Mouse (Mus musculus) CD4-positive, CD25-positive, alpha-beta regulatory T cell, adult 2 months (primary cell): ENCODE data around the gene Foxl2.
A peak's percentile ranks its signal among the peaks of the same experiment; 100 is the strongest.

Source experiments
- DNase-seq: peaks from one replicate; pipeline ENCODE4 v3.0.0-alpha.2; 2012; ENCODE audit warnings: low read depth, low spot score

Gene Foxl2

DNA sequence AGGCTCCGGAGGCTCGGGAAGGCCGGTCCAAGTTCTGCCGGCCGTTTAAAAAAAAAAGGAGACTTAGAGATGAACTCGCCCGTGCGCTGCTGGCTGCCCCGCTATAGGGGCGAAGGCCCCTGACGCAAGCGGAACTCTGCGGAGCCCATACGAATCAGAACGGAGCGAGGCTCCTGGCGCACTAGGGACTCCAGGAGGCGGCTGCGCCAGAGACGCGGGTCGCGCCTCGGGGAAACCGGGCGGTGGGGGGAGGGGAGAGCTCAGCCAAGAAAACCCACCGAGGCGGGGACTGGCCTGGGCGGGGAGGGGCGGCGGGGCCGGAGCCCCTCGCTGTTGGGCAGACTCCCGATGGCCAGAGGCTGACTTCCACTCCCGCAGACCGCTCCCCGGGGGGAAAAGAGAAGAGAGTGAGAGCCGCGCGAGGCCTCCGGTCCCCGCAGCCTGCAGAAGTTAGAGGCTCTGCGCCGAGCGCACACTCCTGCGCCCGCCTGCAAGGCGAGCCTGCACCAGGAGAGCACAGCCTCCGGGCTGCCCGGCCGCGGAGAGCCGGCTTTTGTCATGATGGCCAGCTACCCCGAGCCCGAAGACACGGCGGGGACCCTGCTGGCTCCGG, at the start of gene Foxl2:
Gene Foxl2, plus strand, starts transcription at position 186 of the 613 bp plus-strand sequence.
- DNase-seq = peak; percentile 22

DNA sequence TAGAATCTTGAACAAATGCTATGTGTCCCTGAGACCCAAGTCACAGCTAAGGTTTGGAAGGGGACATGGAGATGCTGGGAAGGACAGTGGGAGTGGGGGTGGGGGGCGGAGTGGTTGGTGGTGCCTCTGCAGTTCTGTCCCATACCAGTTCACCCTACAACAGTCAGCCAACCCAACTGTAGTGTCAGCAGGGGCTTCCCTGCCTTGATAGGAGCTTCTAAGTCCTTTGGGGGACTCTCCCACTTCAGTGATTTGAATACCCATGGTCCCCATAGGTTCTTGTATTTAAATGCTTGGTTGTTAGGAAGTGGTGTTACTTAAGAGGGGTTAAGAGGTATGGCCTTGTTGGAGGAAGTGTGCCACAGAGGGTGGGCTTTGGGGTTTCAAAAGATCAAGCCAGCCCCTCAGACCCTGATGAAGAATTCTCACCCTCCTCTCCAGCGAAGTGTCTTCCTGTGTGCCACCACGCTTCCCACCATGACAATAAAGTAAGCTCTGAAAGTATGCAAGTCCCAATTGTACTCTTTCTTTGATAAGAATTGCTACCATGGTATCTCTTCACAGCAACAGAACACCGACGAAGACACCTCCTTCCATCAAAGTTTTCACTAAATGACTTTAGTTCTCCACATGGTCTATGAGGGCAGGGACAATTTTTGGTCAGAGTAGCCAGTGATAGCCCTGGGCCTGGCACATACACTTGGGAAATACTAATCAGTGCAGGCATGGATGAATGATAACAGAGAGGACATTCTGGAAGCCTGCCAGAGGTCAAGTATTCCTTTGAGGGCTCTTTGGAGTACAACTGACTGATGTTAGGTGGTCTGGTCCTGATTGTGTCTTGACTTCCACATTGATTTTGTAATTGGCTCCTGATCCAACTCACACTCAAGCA, 34.2 kb upstream of the Foxl2 start:
- DNase-seq = no peak

DNA sequence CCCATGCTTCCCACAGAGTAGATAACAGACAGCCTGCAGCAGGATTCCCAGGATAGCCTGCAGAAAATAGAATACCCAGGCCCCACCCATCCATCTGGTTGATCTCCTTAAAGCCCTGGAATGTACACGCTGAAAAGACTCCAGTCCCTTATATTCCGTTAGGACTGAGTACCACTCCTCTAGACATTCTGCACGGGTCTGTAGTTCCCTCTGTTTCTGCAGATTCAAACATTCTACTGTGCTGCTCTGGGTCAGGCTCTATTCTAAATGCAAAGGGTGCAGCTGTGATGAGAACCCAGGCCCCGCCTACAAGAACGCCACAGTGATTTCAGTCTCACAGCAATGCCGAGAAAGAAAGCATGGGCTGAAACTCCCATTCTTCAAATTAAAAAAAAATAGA, 32.0 kb upstream of the Foxl2 start:
- DNase-seq = no peak

DNA sequence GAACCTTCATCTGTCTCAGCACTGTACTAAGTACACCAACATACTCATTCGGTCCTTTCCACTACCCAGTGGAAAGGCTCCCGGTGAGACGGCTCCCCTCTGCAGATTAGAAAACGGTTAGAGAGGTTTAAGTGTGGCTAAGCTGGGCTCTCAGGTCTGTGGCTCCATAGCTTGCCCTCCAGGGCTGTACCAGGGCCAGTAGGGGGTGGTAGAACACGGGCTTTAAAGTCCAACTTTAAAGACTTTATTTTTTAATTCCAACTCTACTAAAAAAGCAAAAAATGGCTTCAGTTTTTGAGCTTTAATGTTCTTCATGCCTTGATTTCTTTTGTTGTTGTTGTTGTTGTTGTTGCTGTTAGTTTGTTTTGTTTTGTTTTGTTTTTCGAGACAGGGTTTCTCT, 30.9 kb upstream of the Foxl2 start:
- no peak for DNase-seq

DNA sequence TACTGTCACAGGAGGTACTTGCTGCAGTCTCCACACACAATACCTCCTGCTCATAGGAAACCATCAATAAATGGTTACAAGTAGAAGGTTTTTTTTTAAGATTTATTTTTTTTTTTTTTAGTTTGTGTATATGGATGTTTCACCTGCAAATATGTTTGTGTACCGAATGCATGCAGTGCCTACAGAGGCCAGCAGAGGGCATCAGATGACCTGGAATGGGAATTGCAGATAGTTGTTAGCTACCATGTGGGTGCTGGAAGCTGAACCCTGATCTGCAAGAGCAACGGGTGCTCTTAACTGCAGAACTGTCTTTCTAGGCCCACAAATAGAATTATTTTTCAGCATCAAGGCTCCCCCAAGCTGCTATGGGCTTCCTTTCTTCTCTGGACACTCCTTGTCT, 25.6 kb upstream of the Foxl2 start:
- DNase-seq = peak; percentile 7

DNA sequence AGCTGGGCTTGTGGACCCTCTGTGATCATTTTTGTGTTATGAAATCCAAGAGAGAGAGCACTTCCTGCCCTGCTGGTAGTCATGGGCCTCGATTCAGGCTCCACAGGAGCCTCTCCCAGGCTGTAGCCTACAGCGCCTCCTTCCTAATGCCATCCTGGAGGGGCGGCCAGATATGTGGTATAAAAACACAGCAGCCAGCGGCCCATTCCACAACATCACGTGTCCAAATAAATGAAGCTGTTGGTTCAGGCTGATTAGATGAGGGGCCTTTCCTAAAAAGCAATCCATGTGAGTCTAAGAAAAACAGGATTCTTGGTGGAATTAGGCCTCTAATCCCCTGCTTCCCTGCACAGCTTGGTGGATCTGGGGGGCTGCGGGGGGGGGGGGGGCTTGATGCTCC, 22.2 kb upstream of the Foxl2 start:
- no peak for DNase-seq

DNA sequence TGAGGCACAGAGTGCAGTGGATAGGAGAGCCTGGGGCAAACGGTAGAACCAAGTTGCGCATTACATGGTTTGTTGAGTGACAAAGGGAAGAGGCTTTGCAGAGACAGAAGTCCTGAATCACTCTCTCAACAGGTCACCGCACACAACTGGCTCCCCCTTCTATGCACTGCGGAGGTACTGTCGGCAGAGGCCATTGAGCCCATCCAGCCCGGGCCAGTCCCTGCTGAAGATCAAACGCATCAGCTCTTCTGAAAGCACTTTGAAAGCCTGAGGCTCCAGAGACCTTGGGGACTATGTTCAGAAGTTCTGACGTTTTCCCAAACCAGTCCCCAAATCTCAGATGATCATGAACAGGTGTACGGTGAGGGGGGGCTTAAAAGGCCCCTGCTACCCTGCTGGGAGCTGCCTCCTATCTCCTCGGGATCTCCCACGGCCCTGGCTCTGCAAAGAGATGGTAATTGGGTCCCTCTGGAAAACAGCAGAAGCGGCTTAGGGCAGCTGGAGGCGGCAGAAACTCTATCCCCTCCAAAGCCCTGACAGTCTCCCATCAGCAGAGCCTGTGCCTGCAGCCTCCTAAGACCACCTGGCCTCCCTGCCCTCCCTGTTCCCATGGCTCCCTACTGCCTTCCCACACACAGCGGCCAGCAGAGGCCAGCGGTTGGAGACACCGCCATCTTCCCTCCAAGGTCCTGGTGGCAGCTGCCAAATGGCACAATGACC, 19.7 kb upstream of the Foxl2 start:
- DNase-seq = no peak

DNA sequence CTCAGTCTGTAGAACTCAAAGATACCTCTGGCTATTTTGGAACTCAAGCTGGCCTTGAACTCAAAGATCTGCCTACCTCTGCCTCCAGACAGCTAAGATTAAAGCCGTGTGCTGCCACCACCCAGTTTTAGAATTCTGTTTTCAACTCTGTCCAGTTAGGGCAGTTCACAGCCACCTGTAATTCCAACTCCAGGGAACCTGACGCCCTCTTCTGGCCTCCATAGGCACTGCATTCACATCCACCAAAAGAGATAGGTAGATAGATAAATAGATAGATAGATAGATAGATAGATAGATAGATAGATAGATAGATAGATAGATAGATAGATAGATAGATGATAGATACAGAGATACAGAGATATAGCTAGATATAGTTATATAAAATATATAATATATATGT, 15.8 kb upstream of the Foxl2 start:
- no peak for DNase-seq

DNA sequence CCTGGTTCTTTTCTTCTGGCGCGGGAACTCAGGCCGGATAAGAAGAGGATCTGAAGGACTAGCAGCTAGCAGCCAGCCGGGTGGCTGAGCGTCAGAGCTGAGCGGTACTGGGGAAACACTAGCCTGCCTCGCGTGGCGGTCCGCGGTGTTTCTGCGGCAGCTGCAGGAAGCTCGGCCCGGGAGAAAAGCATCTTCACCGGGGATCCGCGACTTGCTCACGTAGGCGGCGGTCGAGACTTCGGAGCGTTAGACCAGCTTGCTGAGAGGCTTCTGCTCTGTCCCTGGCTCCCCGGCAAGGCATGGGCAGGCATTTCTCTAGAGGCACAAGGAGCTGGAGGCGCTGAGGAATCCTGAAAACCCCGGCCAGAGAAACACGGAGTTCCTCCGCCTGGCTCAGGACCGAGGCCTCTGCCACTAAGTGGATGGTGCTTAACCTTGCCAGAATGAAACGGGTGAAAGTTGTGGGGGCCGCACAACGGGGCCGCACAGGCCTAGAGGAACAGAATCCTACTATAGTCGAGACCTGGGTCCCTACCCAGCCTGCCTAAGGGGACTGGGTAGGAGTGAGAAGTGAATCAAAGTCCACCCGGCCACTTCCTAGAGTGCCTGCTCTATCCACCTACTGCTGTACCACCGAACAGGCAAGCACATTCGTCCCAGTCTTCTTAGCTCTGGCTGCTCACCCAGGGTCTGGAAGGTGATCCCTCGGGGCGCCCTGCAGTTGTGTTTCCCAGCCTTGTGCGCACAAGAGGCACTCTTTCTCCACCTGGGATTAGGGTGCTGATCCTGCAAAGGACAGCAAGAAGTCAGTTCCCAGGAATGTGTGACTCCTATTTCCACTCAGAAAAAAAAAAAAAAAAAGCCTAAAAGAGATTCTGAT, 2.7 kb upstream of the Foxl2 start:
- peak; percentile 39 for DNase-seq

DNA sequence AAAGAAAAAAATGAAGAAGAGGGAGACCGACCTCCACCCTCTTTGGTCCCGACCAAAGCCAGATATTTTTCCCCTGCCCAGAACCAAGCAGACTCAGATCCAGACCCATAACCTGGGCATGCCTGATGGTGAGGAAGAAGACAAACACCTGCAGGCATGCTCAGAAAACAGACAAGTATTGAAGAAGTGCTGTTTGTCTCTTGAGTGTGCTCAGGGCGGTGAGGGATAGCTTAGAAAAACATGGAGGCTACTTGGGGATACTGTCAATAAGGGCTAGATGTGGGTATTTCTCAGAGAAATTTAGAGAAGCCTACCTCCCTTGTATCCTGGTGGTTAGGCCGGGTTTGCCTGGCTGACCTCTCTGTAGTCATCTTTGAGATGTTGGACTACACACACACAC, 1.8 kb upstream of the Foxl2 start:
- DNase-seq = no peak

DNA sequence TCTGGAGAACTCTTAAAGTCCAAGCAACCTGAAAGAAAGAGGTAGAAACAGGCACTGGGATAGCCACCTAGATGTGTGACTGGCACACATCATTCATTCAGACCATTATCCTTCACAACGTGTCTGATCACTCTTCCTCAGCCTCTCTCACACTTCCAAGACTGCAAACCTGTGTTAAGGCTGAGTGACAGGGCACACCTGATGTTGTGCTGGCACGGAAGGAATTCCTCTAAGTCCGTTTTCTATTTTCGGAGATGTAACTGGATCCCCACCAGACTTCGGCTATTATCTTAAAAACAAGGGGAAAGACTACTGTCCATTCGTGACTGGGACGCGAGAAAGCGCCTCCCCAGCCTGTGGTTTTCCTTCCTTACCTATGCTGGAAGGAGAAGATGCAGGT, 1.3 kb upstream of the Foxl2 start:
- DNase-seq = no peak

DNA sequence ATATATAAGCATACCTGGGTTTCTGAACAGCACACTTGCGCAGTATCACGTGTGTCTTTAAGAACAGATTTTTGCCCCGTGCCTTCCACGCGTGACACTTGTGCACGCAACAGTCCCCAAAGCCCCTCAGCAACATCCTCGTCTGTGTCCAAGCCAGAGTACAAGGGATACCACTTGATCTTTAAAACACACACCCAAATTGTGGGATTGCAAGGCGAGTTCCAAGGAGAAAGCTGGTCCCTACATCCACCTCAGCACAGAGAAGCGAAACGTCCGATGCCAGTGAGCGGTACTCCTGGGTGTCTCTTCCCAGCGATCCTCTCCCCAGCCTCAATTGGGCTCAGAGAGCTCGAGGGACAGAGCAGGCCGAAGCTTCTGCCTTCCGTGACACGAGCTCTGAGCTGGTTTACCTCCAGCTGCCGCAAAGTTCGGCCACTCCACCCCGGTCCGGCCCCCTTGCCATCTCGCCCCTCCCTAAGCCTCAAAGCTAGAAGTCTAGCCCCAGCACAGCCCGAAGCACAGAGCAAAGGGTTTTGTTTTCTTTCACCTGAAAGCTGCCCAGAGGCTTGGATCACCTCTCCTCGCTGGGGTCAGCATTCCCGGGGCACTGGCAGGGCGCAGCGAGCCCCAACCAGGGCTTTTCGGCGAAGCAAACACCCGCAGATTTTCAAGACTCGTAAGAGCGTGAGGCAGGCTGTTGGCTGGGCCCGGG, 541 bp upstream of the Foxl2 start:
- no peak for DNase-seq

DNA sequence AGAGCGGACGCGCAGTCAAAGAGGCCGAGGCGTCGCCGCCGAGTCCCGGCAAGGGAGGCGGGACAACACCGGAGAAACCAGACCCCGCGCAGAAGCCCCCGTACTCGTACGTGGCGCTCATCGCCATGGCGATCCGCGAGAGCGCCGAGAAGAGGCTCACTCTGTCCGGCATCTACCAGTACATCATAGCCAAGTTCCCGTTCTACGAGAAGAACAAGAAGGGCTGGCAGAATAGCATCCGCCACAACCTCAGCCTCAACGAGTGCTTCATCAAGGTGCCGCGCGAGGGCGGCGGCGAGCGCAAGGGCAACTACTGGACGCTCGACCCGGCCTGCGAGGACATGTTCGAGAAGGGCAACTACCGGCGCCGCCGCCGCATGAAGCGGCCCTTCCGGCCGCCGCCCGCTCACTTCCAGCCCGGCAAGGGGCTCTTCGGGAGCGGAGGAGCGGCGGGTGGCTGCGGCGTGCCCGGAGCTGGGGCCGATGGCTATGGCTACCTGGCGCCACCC, 682 bp downstream of the Foxl2 start:
- peak; percentile 43 for DNase-seq

DNA sequence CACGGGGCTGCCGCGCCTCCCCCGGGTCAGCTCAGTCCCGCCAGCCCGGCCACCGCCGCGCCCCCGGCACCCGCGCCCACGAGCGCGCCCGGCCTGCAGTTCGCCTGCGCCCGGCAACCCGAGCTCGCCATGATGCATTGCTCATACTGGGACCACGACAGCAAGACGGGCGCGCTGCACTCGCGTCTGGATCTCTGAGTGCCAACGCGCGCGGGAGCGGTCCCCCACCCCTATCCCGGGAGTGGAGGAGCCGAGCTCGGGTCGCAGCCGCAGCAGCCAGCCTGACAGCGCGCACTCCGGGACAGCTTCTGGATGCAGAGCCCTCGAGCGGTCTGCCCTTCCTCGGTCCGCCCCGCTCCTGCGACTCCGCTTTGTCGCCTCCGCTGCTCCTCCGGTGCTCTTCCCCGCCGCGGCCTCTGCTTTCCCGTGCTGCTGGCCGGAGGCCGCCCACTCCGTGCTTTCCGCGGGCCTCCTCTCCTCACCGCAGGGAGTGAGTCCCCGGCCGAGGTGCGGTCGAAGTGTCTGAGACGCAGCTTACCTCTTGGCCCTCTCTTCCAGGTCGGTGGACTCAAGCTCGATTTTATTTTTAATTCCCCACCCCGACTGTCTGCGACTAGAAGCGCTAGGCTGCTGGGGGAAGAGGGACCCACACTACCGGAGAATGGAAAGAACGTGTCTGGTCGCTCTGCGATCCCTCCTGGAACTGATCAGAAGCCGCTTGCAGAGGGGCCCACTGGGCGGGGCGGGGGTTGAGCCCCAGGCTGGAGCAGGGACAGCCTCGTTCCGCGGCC, 1.7 kb downstream of the Foxl2 start:
- DNase-seq = peak; percentile 25

DNA sequence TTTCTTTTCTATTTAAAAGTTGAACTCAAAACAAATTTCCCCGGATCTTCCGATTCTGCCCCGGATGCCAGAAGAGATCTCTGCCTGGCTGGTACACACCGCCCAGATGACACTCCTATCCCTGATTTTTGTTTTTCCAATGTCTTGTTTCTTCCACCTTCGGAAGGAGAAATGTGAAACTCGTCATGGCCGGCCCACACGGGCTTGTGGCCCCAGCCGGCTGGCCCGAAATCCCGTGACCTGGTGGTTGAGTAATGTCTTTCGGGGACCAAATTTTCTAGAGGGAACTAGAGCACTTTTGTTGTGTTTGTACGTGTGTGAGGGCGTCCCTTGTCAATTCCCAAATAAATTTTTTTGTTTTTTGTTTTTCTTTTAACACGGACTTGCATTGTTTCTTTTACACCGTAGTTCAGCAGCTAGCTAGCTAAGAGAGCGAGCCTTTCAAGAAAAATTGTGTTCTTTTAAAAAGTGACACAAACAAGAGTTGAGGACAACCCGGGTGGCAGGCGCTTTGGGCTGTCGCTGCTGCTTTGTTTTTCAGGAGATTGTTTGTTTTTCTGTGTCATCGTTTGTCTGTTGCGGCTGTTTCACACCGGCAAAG, 2.8 kb downstream of the Foxl2 start:
- peak; percentile 12 for DNase-seq

DNA sequence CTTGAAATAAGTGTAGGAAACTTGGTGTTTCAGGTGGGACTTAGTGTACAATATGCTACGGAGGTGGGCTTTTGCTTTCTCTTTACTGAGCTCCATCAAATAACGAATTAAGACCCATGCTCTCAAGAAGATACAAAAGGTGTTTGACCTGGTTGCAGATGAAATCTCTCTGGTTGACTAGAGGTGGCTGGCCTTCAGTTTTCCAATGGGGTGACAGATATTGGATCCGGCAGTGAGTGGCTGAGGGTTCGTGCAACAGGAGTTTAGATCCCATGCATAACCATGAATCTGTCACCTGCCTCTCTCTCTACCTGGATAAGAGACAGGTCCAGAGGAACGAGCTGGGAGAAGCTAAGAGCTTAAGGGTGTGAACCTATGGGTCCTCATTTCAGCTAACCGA, 3.5 kb downstream of the Foxl2 start:
- no peak for DNase-seq

DNA sequence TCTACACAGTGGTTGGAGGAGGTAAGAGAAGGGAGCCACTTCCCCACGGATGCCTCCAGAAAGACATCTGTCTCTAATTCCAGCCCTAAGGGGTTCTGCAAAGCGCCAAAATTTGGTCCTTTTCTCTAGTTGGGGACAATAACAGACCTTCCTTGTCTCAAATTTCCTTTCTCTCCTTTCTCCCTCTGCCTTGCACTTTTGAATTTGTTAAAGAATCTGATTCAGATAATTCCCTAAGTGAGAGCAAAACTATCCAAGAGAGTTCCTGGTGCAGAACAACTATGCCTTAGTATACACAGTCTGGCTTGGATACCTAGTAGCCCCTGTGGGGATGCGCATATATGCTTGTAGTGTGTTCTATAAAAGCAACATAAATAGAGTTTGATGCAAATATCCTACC, 4.8 kb downstream of the Foxl2 start:
- no peak for DNase-seq

DNA sequence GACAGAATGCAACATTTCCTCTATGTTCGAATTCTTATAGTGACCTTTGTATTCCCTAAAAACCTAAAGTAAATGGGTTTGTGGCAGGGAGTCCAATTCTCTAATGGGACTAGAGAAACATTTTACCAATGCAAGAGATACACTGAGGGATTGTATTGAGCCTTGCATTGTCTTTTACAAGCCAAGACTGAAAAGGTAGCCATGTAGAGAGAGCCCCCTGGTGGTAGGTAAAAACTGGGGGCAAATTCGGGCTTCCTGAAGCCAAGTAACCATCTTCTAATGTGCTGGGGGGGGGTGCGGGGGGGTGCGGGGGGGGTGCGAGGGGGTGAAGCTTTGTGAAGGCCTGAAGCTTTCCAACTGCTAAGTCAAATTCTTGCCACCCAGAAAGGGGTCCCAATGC, 5.3 kb downstream of the Foxl2 start:
- DNase-seq = peak; percentile 30
